Mouse (Mus musculus): Measurements from ENCODE around the gene Styk1. TPM values are rescaled to one million over a fixed set of nuclear protein-coding genes. Genes with fewer than 3 reads are reported as not detected.

The Styk1 gene
- 0.41 TPM in 1 of 2 replicates, not detected in the other for polyA plus RNA-seq (2011; ENCODE audit: insufficient read depth, insufficient read length, low read depth, missing spikeins)

- no peak within 1 kb of the TSS; the same call in 1 of the 2 replicates for H3K9ac ChIP-seq (ENCODE audit: low read depth, poor library complexity, severe bottlenecking)
- TF ChIP-seq CTCF (IDR thresholded peaks at IDR 0.05; ENCODE audit: low read depth, low read length) (peak; percentile 74), POLR2A (IDR thresholded peaks at IDR 0.05; ENCODE audit: insufficient read depth, low read length) (no peak)
- H3K27me3 ChIP-seq (ENCODE audit: control insufficient read depth, insufficient read depth, low read length, poor library complexity, severe bottlenecking) = no peaks in the 10 kb centered on the region
- peak within 1 kb of the TSS; percentile 37; the same call in 1 of the 2 replicates for H3K4me3 ChIP-seq (ENCODE audit: low read depth, low read length)
- H3K9me3 ChIP-seq (replicated peaks; ENCODE audit: control insufficient read depth, insufficient read depth, low read length, poor library complexity, severe bottlenecking) = no peaks in the 10 kb centered on the region
- no peaks in the 10 kb centered on the region for H3K4me1 ChIP-seq (ENCODE audit: control insufficient read depth, insufficient read depth, low read length)
- no peaks in the 10 kb centered on the region for H3K36me3 ChIP-seq (ENCODE audit: control insufficient read depth, insufficient read depth, low read length, poor library complexity, severe bottlenecking)
- H3K27ac ChIP-seq (ENCODE audit: insufficient read depth, low read length) = no peak within 1 kb of the TSS
Observed at GRCm38 (mm10) chr6:131353352-131353919, at the start of gene Styk1. Gene Styk1 (minus strand): TSS chr6:131353597.

DNA sequence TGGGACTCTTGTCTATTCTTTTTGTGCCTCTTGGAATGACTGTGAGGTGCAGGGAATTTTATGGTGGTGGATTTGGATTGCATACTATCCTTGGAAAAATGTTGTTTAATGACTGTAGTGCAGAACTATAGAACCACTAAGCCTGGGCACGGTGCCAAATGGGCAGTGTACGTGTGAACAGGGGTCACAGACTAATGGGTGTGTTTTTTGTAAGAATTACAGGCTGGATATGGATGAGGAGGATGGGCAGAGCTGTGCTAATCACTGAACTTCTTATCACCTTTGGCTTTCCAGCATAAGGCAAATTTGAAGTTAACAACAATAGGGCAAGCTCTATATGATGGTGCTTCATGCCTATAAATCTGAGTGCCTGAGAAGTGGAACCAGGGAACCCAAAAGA lies 49.6 kb upstream of the Styk1 start:
- Histone ChIP-seq H3K27ac (ENCODE audit: insufficient read depth, low read length) (no peak overlapping the region), H3K4me1 (ENCODE audit: control insufficient read depth, insufficient read depth, low read length) (no peaks in the 10 kb centered on the region), H3K9ac (ENCODE audit: low read depth, poor library complexity, severe bottlenecking) (no peak overlapping the region), H3K4me3 (ENCODE audit: low read depth, low read length) (no peak overlapping the region), H3K9me3 (replicated peaks; ENCODE audit: control insufficient read depth, insufficient read depth, low read length, poor library complexity, severe bottlenecking) (no peaks in the 10 kb centered on the region), H3K36me3 (ENCODE audit: control insufficient read depth, insufficient read depth, low read length, poor library complexity, severe bottlenecking) (no peaks in the 10 kb centered on the region), H3K27me3 (ENCODE audit: control insufficient read depth, insufficient read depth, low read length, poor library complexity, severe bottlenecking) (no peaks in the 10 kb centered on the region)
- TF ChIP-seq CTCF (IDR thresholded peaks at IDR 0.05; ENCODE audit: low read depth, low read length) = no peak
- no peak for TF ChIP-seq POLR2A (IDR thresholded peaks at IDR 0.05; ENCODE audit: insufficient read depth, low read length)
- TF ChIP-seq EP300 (IDR thresholded peaks at IDR 0.05; ENCODE audit: insufficient read depth, low read depth, low read length) = no peak

DNA sequence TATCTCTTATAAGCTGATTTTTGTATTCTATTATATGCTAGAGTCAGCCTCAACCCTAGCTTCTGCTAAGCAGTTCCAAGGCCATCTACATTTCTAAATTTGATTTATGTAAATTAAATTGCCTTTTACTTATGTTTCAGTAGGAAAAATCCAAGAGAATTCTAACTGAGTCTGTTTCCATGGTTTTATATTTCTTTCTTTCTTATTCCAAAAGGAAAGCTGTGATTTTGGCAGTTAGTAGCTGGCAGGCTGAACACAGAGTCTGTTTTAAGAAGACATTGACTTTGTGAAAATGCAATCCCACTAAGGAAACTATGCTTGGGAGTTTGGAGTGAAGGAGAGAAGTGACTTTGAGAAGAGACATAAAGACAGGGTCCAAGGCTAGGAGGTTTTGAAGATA lies 49.2 kb upstream of the Styk1 start:
- H3K27ac ChIP-seq (ENCODE audit: insufficient read depth, low read length) = no peak overlapping the region
- no peaks in the 10 kb centered on the region for H3K27me3 ChIP-seq (ENCODE audit: control insufficient read depth, insufficient read depth, low read length, poor library complexity, severe bottlenecking)
- H3K36me3 ChIP-seq (ENCODE audit: control insufficient read depth, insufficient read depth, low read length, poor library complexity, severe bottlenecking) = no peaks in the 10 kb centered on the region
- H3K4me1 ChIP-seq (ENCODE audit: control insufficient read depth, insufficient read depth, low read length) = no peaks in the 10 kb centered on the region
- no peak overlapping the region for H3K9ac ChIP-seq (ENCODE audit: low read depth, poor library complexity, severe bottlenecking)
- no peaks in the 10 kb centered on the region for H3K9me3 ChIP-seq (replicated peaks; ENCODE audit: control insufficient read depth, insufficient read depth, low read length, poor library complexity, severe bottlenecking)
- H3K4me3 ChIP-seq (ENCODE audit: low read depth, low read length) = no peak overlapping the region
- no peak for TF ChIP-seq EP300 (IDR thresholded peaks at IDR 0.05; ENCODE audit: insufficient read depth, low read depth, low read length)
- no peak for TF ChIP-seq POLR2A (IDR thresholded peaks at IDR 0.05; ENCODE audit: insufficient read depth, low read length)
- TF ChIP-seq CTCF (IDR thresholded peaks at IDR 0.05; ENCODE audit: low read depth, low read length) = no peak

DNA sequence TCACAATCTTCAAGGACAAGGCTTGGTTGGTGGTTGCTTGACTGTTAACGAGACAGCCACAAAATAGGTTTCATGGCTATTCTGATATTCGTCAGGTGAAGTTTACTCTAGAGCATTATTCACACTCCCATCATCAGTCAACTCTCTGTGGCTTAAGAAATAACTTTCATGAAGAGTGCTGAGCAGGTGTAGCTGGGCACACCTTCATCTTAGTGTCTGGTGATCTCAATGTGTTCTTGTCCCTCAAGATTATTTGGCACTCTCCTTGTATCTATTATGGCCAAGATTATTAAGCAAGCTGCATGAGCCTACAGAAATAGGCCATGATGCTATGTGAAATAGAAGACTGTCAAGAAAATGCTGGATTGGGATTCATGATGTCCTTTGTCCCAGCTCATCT lies 47.9 kb upstream of the Styk1 start:
- H3K4me3 ChIP-seq (ENCODE audit: low read depth, low read length) = no peak overlapping the region
- H3K9me3 ChIP-seq (replicated peaks; ENCODE audit: control insufficient read depth, insufficient read depth, low read length, poor library complexity, severe bottlenecking) = no peaks in the 10 kb centered on the region
- no peak for TF ChIP-seq EP300 (IDR thresholded peaks at IDR 0.05; ENCODE audit: insufficient read depth, low read depth, low read length)
- no peak for TF ChIP-seq POLR2A (IDR thresholded peaks at IDR 0.05; ENCODE audit: insufficient read depth, low read length)
- no peak for TF ChIP-seq CTCF (IDR thresholded peaks at IDR 0.05; ENCODE audit: low read depth, low read length)
- H3K9ac ChIP-seq (ENCODE audit: low read depth, poor library complexity, severe bottlenecking) = no peak overlapping the region
- no peaks in the 10 kb centered on the region for H3K27me3 ChIP-seq (ENCODE audit: control insufficient read depth, insufficient read depth, low read length, poor library complexity, severe bottlenecking)
- no peak overlapping the region for H3K27ac ChIP-seq (ENCODE audit: insufficient read depth, low read length)
- no peaks in the 10 kb centered on the region for H3K36me3 ChIP-seq (ENCODE audit: control insufficient read depth, insufficient read depth, low read length, poor library complexity, severe bottlenecking)
- H3K4me1 ChIP-seq (ENCODE audit: control insufficient read depth, insufficient read depth, low read length) = no peaks in the 10 kb centered on the region

DNA sequence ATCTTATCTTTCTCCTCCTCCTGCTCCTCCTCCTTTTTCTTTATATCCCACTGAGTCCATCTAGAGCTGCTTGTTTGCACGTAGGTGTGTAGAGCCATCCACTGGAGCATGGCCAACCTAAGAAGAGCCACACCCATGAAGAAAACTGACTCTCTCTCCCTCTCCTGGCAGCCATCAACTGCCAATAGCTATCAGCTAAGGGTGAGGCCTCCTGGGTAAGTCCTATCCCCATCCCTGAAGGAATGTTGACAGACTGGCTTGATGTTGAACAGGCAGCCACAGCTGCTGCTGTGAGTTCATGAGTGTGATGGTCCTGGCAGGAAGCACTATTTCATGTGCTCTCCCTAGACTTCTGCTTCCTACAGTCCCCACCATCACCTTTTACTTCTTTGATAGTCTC lies 43.3 kb upstream of the Styk1 start:
- H3K9me3 ChIP-seq (replicated peaks; ENCODE audit: control insufficient read depth, insufficient read depth, low read length, poor library complexity, severe bottlenecking) = no peaks in the 10 kb centered on the region
- no peak for TF ChIP-seq EP300 (IDR thresholded peaks at IDR 0.05; ENCODE audit: insufficient read depth, low read depth, low read length)
- TF ChIP-seq POLR2A (IDR thresholded peaks at IDR 0.05; ENCODE audit: insufficient read depth, low read length) = no peak
- TF ChIP-seq CTCF (IDR thresholded peaks at IDR 0.05; ENCODE audit: low read depth, low read length) = no peak

GRCm38 (mm10) chr6:131393873-131394660 lies 40.7 kb upstream of the Styk1 start:
- no peaks in the 10 kb centered on the region for H3K27me3 ChIP-seq (ENCODE audit: control insufficient read depth, insufficient read depth, low read length, poor library complexity, severe bottlenecking)
- no peak overlapping the region for H3K9ac ChIP-seq (ENCODE audit: low read depth, poor library complexity, severe bottlenecking)
- no peak overlapping the region for H3K4me3 ChIP-seq (ENCODE audit: low read depth, low read length)
- no peaks in the 10 kb centered on the region for H3K4me1 ChIP-seq (ENCODE audit: control insufficient read depth, insufficient read depth, low read length)
- no peaks in the 10 kb centered on the region for H3K36me3 ChIP-seq (ENCODE audit: control insufficient read depth, insufficient read depth, low read length, poor library complexity, severe bottlenecking)
- no peak for TF ChIP-seq CTCF (IDR thresholded peaks at IDR 0.05; ENCODE audit: low read depth, low read length)
- no peak for TF ChIP-seq POLR2A (IDR thresholded peaks at IDR 0.05; ENCODE audit: insufficient read depth, low read length)
- TF ChIP-seq EP300 (IDR thresholded peaks at IDR 0.05; ENCODE audit: insufficient read depth, low read depth, low read length) = no peak
- H3K9me3 ChIP-seq (replicated peaks; ENCODE audit: control insufficient read depth, insufficient read depth, low read length, poor library complexity, severe bottlenecking) = no peaks in the 10 kb centered on the region
- no peak overlapping the region for H3K27ac ChIP-seq (ENCODE audit: insufficient read depth, low read length)

More for the DNA sequence above, 43.3 kb upstream of the Styk1 start:
- Histone ChIP-seq H3K9ac (ENCODE audit: low read depth, poor library complexity, severe bottlenecking) (no peak overlapping the region), H3K27ac (ENCODE audit: insufficient read depth, low read length) (no peak overlapping the region), H3K27me3 (ENCODE audit: control insufficient read depth, insufficient read depth, low read length, poor library complexity, severe bottlenecking) (no peaks in the 10 kb centered on the region), H3K4me3 (ENCODE audit: low read depth, low read length) (no peak overlapping the region), H3K4me1 (ENCODE audit: control insufficient read depth, insufficient read depth, low read length) (no peaks in the 10 kb centered on the region), H3K36me3 (ENCODE audit: control insufficient read depth, insufficient read depth, low read length, poor library complexity, severe bottlenecking) (no peaks in the 10 kb centered on the region)

Data from ES-Bruce4 (cell line).